In the genomic region with DNA sequence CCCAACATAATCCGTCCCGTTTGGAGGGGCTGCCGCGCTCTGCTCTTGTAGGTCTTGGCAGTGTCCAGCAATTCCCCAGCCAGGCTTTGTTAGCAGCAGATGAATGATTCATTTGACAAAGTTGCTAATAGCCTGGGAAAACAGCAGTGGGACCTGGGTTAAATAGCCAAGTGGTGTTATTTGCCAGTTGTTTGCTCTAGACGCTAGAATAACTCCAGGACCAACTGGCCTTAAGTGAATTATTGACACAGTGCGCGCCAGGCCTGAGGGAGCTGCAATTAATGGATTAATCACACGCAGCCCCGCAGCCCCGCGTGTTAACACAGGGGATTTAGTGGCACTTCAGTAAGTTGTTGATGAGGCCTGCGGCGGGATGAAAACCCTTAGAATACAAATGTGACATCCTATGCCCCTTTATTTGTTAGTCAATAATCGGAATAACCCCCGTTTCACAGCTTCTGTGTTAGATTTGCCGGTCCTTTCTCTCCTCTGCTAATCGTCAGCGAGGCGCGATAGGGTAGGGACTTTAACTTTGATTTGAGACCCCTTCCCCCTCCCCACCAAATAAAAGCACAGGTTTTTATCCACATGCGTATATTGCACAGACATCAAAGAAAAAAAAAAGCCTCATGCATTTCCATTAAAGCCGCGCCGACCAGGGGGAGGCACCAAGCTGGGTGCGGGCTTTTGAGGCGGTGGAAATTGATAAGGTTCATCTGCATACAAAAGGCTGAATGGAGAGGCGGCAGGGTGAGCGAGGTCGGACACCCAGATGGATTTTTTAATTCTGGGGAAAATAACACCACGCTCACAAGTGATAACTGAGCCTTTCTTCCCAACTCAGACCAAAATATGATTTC, we compare ENCODE assay signal across 8 mouse cellular contexts.
A peak's percentile ranks its signal among the peaks of the same experiment; 100 is the strongest.
DNase-seq lines count a peak whose midpoint lies in the region; ATAC-seq and TF ChIP-seq lines count a peak whose summit lies in the region.

No protein-coding gene starts in this region.

- 2% methylated on average over 30 of the region's 30 CpGs for WGBS in embryonic facial prominence, embryonic 15.5 days
- under 1% methylated on average over 30 of the region's 30 CpGs for WGBS in neural tube, embryonic 15.5 days
- 4% methylated on average over 30 of the region's 30 CpGs for WGBS in lung, adult 2 months

- H3K4me2 ChIP-seq in embryonic facial prominence, embryonic 15.5 days (replicated peaks): 0 out of 2 replicates have a peak overlapping the region, but pooled peaks have one; percentile 6
- peak overlapping the region; percentile 61 for H3K4me2 ChIP-seq in neural tube, embryonic 15.5 days

- no peak overlapping the region for H3K9ac ChIP-seq in embryonic facial prominence, embryonic 15.5 days
- H3K9ac ChIP-seq in neural tube, embryonic 15.5 days (replicated peaks): peak overlapping the region; percentile 20

- H3K4me3 ChIP-seq in embryonic facial prominence, embryonic 15.5 days (replicated peaks): no peak overlapping the region
- no peak overlapping the region; the same call in 1 of the 2 replicates for H3K4me3 ChIP-seq in layer of hippocampus, adult 2 months
- peak overlapping the region; percentile 31 for H3K4me3 ChIP-seq in neural tube, embryonic 15.5 days (replicated peaks)
- H3K4me3 ChIP-seq in lung, adult 2 months (replicated peaks; ENCODE audit: extremely low read depth, low read depth, low read length): no peak overlapping the region

- no peak for TF ChIP-seq POLR2A in lung, adult 2 months (IDR thresholded peaks at IDR 0.05; ENCODE audit: borderline replicate concordance, extremely low read depth, low read depth, low read length)

- ATAC-seq in embryonic facial prominence, embryonic 15.5 days (ENCODE audit: insufficient number of reproducible peaks, low FRiP score, low TSS enrichment, low read depth): no peak
- ATAC-seq in neural tube, embryonic 15.5 days (ENCODE audit: low FRiP score): no peak

- no peaks in the 10 kb centered on the region for H3K9me3 ChIP-seq in embryonic facial prominence, embryonic 15.5 days (replicated peaks)
- H3K9me3 ChIP-seq in neural tube, embryonic 15.5 days (replicated peaks): no peaks in the 10 kb centered on the region

- H3K4me1 ChIP-seq in embryonic facial prominence, embryonic 15.5 days: no peaks in the 10 kb centered on the region
- H3K4me1 ChIP-seq in neural tube, embryonic 15.5 days: peaks cover 12% of the 10 kb centered on the region
- no peaks in the 10 kb centered on the region for H3K4me1 ChIP-seq in lung, adult 2 months (ENCODE audit: control insufficient read depth, insufficient read depth, low read length)

- no peak overlapping the region for H3K27ac ChIP-seq in embryonic facial prominence, embryonic 15.5 days (replicated peaks)
- H3K27ac ChIP-seq in layer of hippocampus, adult 2 months: no peak overlapping the region
- no peak overlapping the region for H3K27ac ChIP-seq in neural tube, embryonic 15.5 days (replicated peaks)

- H3K27me3 ChIP-seq in embryonic facial prominence, embryonic 15.5 days: peaks cover 23% of the 10 kb centered on the region
- peaks cover 15% of the 10 kb centered on the region for H3K27me3 ChIP-seq in neural tube, embryonic 15.5 days (replicated peaks)

- H3K36me3 ChIP-seq in embryonic facial prominence, embryonic 15.5 days: no peaks in the 10 kb centered on the region
- H3K36me3 ChIP-seq in neural tube, embryonic 15.5 days: no peaks in the 10 kb centered on the region

- DNase-seq in kidney, adult 9 months: peak; percentile 7
- DNase-seq in kidney, postnatal 10 days: no peak
- peak; percentile 15 to 21 for DNase-seq in layer of hippocampus, adult 2 months (ENCODE audit: low spot score in 2 of 2)
- DNase-seq in MN1 (ENCODE audit: low spot score): no peak
- DNase-seq in adrenal gland, adult 18-20 months (ENCODE audit: low spot score in 2 of 2): no peak
- DNase-seq in lung, adult 2 months: no peak

- TF ChIP-seq CTCF in layer of hippocampus, adult 2 months (conservative IDR thresholded peaks at IDR 0.05): no peak
- TF ChIP-seq CTCF in lung, adult 2 months (IDR thresholded peaks at IDR 0.05; ENCODE audit: insufficient read depth, low read length): no peak

Comparison
In these comparisons a context has a peak if more than half of its experiments do, and no peak if none do; other contexts are left out.
1. DNase-seq: peak in kidney, adult 9 months (single experiment) and layer of hippocampus, adult 2 months (2 of 2); none in kidney, postnatal 10 days (single experiment), MN1 (single experiment), adrenal gland, adult 18-20 months (0 of 2) and lung, adult 2 months (single experiment).